In genomic region chr7:97473001-97473400, GRCm38 (mm10) we compare ENCODE assay signal across 30 mouse cellular contexts. TPM values are rescaled to one million over a fixed set of nuclear protein-coding genes. Genes with fewer than 3 reads are reported as not detected.
DNase-seq lines count a peak whose midpoint lies in the region; ATAC-seq lines count a peak whose summit lies in the region.
"Had no signal": no experiment of that assay in that cellular context is flagged by ENCODE, and none has a peak within 500 bp of the region (broad histone marks: within the 10 kb centered on the region; RNA-seq: fewer than 3 reads in every experiment).

No protein-coding gene starts in this region.

- intact Hi-C loops in left cerebral cortex, postnatal 14 days (cut with DNase I): no loop called here

- no peak overlapping the region for H3K9ac ChIP-seq in hindbrain, embryonic 13.5 days
- H3K9ac ChIP-seq: embryonic facial prominence, embryonic 13.5 days; heart, embryonic 12.5 days; liver, embryonic 13.5 days; midbrain, embryonic 12.5 days; neural tube, embryonic 15.5 days had no signal

- peak; percentile 23 to 37 for DNase-seq in left cerebral cortex, postnatal 14 days (ENCODE audit: low spot score in 2 of 2)
- DNase-seq in left cerebral cortex, adult 11 months (ENCODE audit: low spot score): no peak
- DNase-seq in layer of hippocampus, adult 11-12 months (ENCODE audit: low spot score): peak; percentile 67
- peak; percentile 69 for DNase-seq in layer of hippocampus, adult 9-10 months (ENCODE audit: low spot score)
- DNase-seq in right cerebral cortex, postnatal 25 days: peak; percentile 14
- DNase-seq: adrenal gland, postnatal 36 days; B cell, adult 2 months; cerebellum, adult 11-12 months; cerebellum, postnatal 14 days; gastrocnemius, postnatal 10 days; heart, postnatal 10 days; kidney, adult 18-20 months; liver, embryonic 13.5 days; lung, adult 2 months; lung, postnatal 14 days; thymus, adult 2 months; thymus, postnatal 4 days had no signal

- no peaks in the 10 kb centered on the region for H3K36me3 ChIP-seq in hindbrain, embryonic 13.5 days
- H3K36me3 ChIP-seq: embryonic facial prominence, embryonic 13.5 days; G1E; heart, embryonic 12.5 days; liver, embryonic 13.5 days; midbrain, embryonic 12.5 days; neural tube, embryonic 15.5 days had no signal

- no peak overlapping the region for H3K4me3 ChIP-seq in hindbrain, embryonic 13.5 days
- H3K4me3 ChIP-seq: embryonic facial prominence, embryonic 13.5 days; erythroblast, embryonic 14.5 days; heart, embryonic 12.5 days; liver, embryonic 13.5 days; midbrain, embryonic 12.5 days; neural tube, embryonic 15.5 days had no signal

- H3K9me3 ChIP-seq in hindbrain, embryonic 13.5 days: no peaks in the 10 kb centered on the region
- H3K9me3 ChIP-seq: embryonic facial prominence, embryonic 13.5 days; G1E; heart, embryonic 12.5 days; liver, embryonic 13.5 days; midbrain, embryonic 12.5 days; neural tube, embryonic 15.5 days had no signal

- H3K4me1 ChIP-seq in hindbrain, embryonic 13.5 days (replicated peaks): no peaks in the 10 kb centered on the region
- H3K4me1 ChIP-seq: embryonic facial prominence, embryonic 13.5 days; heart, embryonic 12.5 days; liver, embryonic 13.5 days; midbrain, embryonic 12.5 days; neural tube, embryonic 15.5 days had no signal

- H3K27ac ChIP-seq in hindbrain, embryonic 13.5 days: no peak overlapping the region
- H3K27ac ChIP-seq: embryonic facial prominence, embryonic 13.5 days; kidney, postnatal 0 days; liver, embryonic 13.5 days; midbrain, embryonic 12.5 days; neural tube, embryonic 15.5 days had no signal

- ATAC-seq in megakaryocyte-erythroid progenitor cell, adult 5-6 weeks (replicated peaks; ENCODE audit: low FRiP score, low TSS enrichment, poor library complexity, severe bottlenecking): no peak
- ATAC-seq in hindbrain, embryonic 13.5 days (ENCODE audit: low FRiP score): no peak
- ATAC-seq: Patski had no signal

- WGBS in hindbrain, embryonic 13.5 days: 89% methylated on average over 5 of the region's 5 CpGs

- H3K27me3 ChIP-seq in hindbrain, embryonic 13.5 days: 0 out of 2 replicates have a peak, but pooled peaks cover 9% of the 10 kb centered on the region
- H3K27me3 ChIP-seq: CH12.LX; embryonic facial prominence, embryonic 13.5 days; heart, embryonic 12.5 days; liver, embryonic 13.5 days; midbrain, embryonic 12.5 days; Patski had no signal

- no peak overlapping the region for H3K4me2 ChIP-seq in hindbrain, embryonic 13.5 days
- H3K4me2 ChIP-seq: embryonic facial prominence, embryonic 13.5 days; heart, embryonic 12.5 days; liver, embryonic 13.5 days; midbrain, embryonic 12.5 days; neural tube, embryonic 15.5 days had no signal

RNA-seq across cellular contexts. Expression of gene Ints4, which starts 7.8 kb away (rescaled TPM):
- 10 to 100 TPM; 27.2 to 27.3 TPM for total RNA-seq in left cerebral cortex, postnatal 14 days (2021)
- 42.6 and 71.6 TPM in 2 replicates for total RNA-seq in megakaryocyte-erythroid progenitor cell, adult 5-6 weeks (2014; fragmentation: Nextera tagmentation)
- 51.3 and 74.9 TPM in 2 replicates for total RNA-seq in megakaryocyte-erythroid progenitor cell, adult 5-6 weeks (2017)
- 50.0 and 50.9 TPM in 2 replicates for polyA plus RNA-seq in hindbrain, embryonic 13.5 days (2015; fragmentation: Nextera tagmentation; extraction: Ambion mirVana)

RNA-seq across cellular contexts. Expression of gene Kctd14, which starts 21.9 kb away (rescaled TPM):
- total RNA-seq in left cerebral cortex, postnatal 14 days (2021): 1 to 10 TPM; 2.2 to 2.8 TPM
- 8.5 and 10.1 TPM in 2 replicates for total RNA-seq in megakaryocyte-erythroid progenitor cell, adult 5-6 weeks (2014; fragmentation: Nextera tagmentation)
- 2.8 and 4.4 TPM in 2 replicates for total RNA-seq in megakaryocyte-erythroid progenitor cell, adult 5-6 weeks (2017)
- polyA plus RNA-seq in hindbrain, embryonic 13.5 days (2015; fragmentation: Nextera tagmentation; extraction: Ambion mirVana): 1.1 and 1.5 TPM in 2 replicates
- polyA plus RNA-seq: G1E, Patski had no signal

RNA-seq across cellular contexts. Expression of gene Thrsp, which starts 55.5 kb away (rescaled TPM):
- total RNA-seq in left cerebral cortex, postnatal 14 days (2021): 10 to 100 TPM; 10.0 to 15.1 TPM
- total RNA-seq in megakaryocyte-erythroid progenitor cell, adult 5-6 weeks (2014; fragmentation: Nextera tagmentation): not detected in 2 replicates
- total RNA-seq in megakaryocyte-erythroid progenitor cell, adult 5-6 weeks (2017): not detected in 2 replicates
- polyA plus RNA-seq in hindbrain, embryonic 13.5 days (2015; fragmentation: Nextera tagmentation; extraction: Ambion mirVana): 1.8 and 2.6 TPM in 2 replicates
- total RNA-seq: CH12.LX; granulocyte monocyte progenitor cell, adult 5-6 weeks; megakaryocyte progenitor cell, adult 5-6 weeks had no signal
- polyA plus RNA-seq: erythroblast, embryonic 14.5 days; G1E; liver, embryonic 13.5 days had no signal

Comparison
In these comparisons a context has a peak if more than half of its experiments do, and no peak if none do; other contexts are left out.
1. RNA of gene Thrsp, which starts 55.5 kb away (total RNA-seq): 10.0 to 15.1 TPM in left cerebral cortex, postnatal 14 days; not detected in megakaryocyte-erythroid progenitor cell, adult 5-6 weeks; every median in the first group is over 10 times any median in the second.